Mouse (Mus musculus) embryonic facial prominence, embryonic 13.5 days (tissue): ENCODE data around the gene Znrd1as. TPM values are rescaled to one million over a fixed set of nuclear protein-coding genes. Genes with fewer than 3 reads are reported as not detected.

ENCODE experiments used
- ATAC-seq: fragments of 200-750 bp; cut with Nextera tagmentation; 2 replicates; pipeline ENCODE4 v1.8.0; 2017; ENCODE audit warnings: low read depth; ENCODE audit not compliant: insufficient number of reproducible peaks, insufficient read depth, low FRiP score, low TSS enrichment
- H3K27ac ChIP-seq: fragments of 300-500 bp; sonication (generic); 2 replicates; pipeline ENCODE4 v1.5.1; 2015; ENCODE audit warnings: moderate library complexity, mild to moderate bottlenecking, inconsistent platforms
- H3K27me3 ChIP-seq: fragments of 300-500 bp; sonication (generic); 2 replicates; pipeline ENCODE4 v1.6.1; 2015; ENCODE audit warnings: mild to moderate bottlenecking, inconsistent platforms
- H3K36me3 ChIP-seq: fragments of 300-500 bp; sonication (generic); 2 replicates; pipeline ENCODE4 v1.6.1; 2015; ENCODE audit warnings: mild to moderate bottlenecking, inconsistent platforms
- H3K4me1 ChIP-seq: fragments of 300-500 bp; sonication (generic); 2 replicates; pipeline ENCODE4 v1.6.1; 2015; ENCODE audit warnings: inconsistent platforms
- H3K4me2 ChIP-seq: fragments of 300-500 bp; sonication (generic); 2 replicates; pipeline ENCODE4 v1.6.1; 2015; ENCODE audit warnings: moderate library complexity, mild to moderate bottlenecking, inconsistent platforms
- H3K4me3 ChIP-seq: fragments of 300-500 bp; sonication (generic); 2 replicates; pipeline ENCODE4 v1.5.1; 2015; ENCODE audit warnings: mild to moderate bottlenecking, inconsistent platforms
- H3K9ac ChIP-seq: fragments of 300-500 bp; sonication (generic); 2 replicates; pipeline ENCODE4 v1.6.1; 2015; ENCODE audit warnings: mild to moderate bottlenecking, inconsistent platforms
- H3K9me3 ChIP-seq: fragments of 300-500 bp; sonication (generic); 2 replicates; pipeline ENCODE4 v1.6.1; 2016; ENCODE audit warnings: inconsistent platforms
- WGBS: fragments of 180-500 bp; shearing (Covaris S2); methylation state at CpG from one replicate; pipeline ENCODE4 v1.1.7; 2015; ENCODE audit warnings: mixed read lengths; 5-methylcytosine and 5-hydroxymethylcytosine counted together
- polyA plus RNA-seq: library from polyadenylated mRNA; unstranded; fragments of >200 nt; fragmentation: Nextera tagmentation; extraction: Ambion mirVana; gene quantifications from 2 replicates; pipeline ENCODE4 v1.2.1, GENCODE M21; 2015

The Znrd1as gene
- polyA plus RNA-seq, 1 experiment from 2014 or later = 4.9 TPM

- H3K9me3 ChIP-seq = no peaks in the 10 kb centered on the region
- peak within 1 kb of the TSS; percentile 80 for H3K4me2 ChIP-seq
- 3% methylated on average over 36 of the region's 36 CpGs for WGBS
- H3K4me3 ChIP-seq = peak within 1 kb of the TSS; percentile 74
- peaks cover 21% of the 10 kb centered on the region for H3K4me1 ChIP-seq
- peak within 1 kb of the TSS; percentile 80 for H3K9ac ChIP-seq
- peaks cover 30% of the 10 kb centered on the region for H3K36me3 ChIP-seq
- H3K27ac ChIP-seq = peak within 1 kb of the TSS; percentile 71; the same call in 1 of the 2 replicates
- peak; percentile 97 for ATAC-seq
- H3K27me3 ChIP-seq = peaks cover 17% of the 10 kb centered on the region
These were observed 7.1 kb upstream of the Znrd1as start, which contains the start of gene Ppp1r11 for GRCm38 (mm10) chr17:36950981-36951947. Gene Ppp1r11 (minus strand): TSS chr17:36951741.

- no peak overlapping the region for H3K4me3 ChIP-seq
- no peak overlapping the region for H3K27ac ChIP-seq
- WGBS = 91% methylated on average over 2 of the region's 2 CpGs
- no peak overlapping the region for H3K4me2 ChIP-seq
- peaks cover 19% of the 10 kb centered on the region for H3K4me1 ChIP-seq
- no peak overlapping the region for H3K9ac ChIP-seq
- peaks cover 11% of the 10 kb centered on the region for H3K27me3 ChIP-seq
- no peaks in the 10 kb centered on the region for H3K9me3 ChIP-seq
- ATAC-seq = no peak
- peaks cover 36% of the 10 kb centered on the region for H3K36me3 ChIP-seq
These were observed 5.8 kb upstream of the Znrd1as start for GRCm38 (mm10) chr17:36952631-36953030.

GRCm38 (mm10) chr17:36953062-36953461 is 5.3 kb upstream of the Znrd1as start:
- Histone ChIP-seq H3K4me1 (peaks cover 18% of the 10 kb centered on the region), H3K9me3 (no peaks in the 10 kb centered on the region), H3K4me3 (no peak overlapping the region), H3K9ac (no peak overlapping the region), H3K36me3 (peaks cover 36% of the 10 kb centered on the region), H3K27me3 (peaks cover 11% of the 10 kb centered on the region), H3K4me2 (no peak overlapping the region), H3K27ac (no peak overlapping the region)
- ATAC-seq = no peak
- WGBS = 79% methylated on average over 1 of the region's 1 CpGs

GRCm38 (mm10) chr17:36958884-36959283 is 492 bp downstream of the Znrd1as start:
- H3K4me1 ChIP-seq = peaks cover 13% of the 10 kb centered on the region
- H3K4me2 ChIP-seq = peak overlapping the region; percentile 74
- peak overlapping the region; percentile 64 for H3K4me3 ChIP-seq
- H3K9ac ChIP-seq = peak overlapping the region; percentile 82
- peak overlapping the region; percentile 77 for H3K27ac ChIP-seq
- H3K9me3 ChIP-seq = no peaks in the 10 kb centered on the region
- H3K36me3 ChIP-seq = peaks cover 13% of the 10 kb centered on the region; the same call in 1 of the 2 replicates
- WGBS = 12% methylated on average over 12 of the region's 12 CpGs
- H3K27me3 ChIP-seq = no peaks in the 10 kb centered on the region
- no peak for ATAC-seq

GRCm38 (mm10) chr17:36961125-36961524 is 2.7 kb downstream of the Znrd1as start:
- Histone ChIP-seq H3K4me1 (peaks cover 13% of the 10 kb centered on the region), H3K9me3 (no peaks in the 10 kb centered on the region), H3K4me2 (no peak overlapping the region), H3K27me3 (no peaks in the 10 kb centered on the region), H3K27ac (no peak overlapping the region), H3K36me3 (peaks cover 6% of the 10 kb centered on the region; the same call in 1 of the 2 replicates), H3K9ac (no peak overlapping the region), H3K4me3 (no peak overlapping the region)
- WGBS = 80% methylated on average over 1 of the region's 1 CpGs
- ATAC-seq = no peak

GRCm38 (mm10) chr17:36966875-36967274 is 8.5 kb downstream of the Znrd1as start:
- Histone ChIP-seq H3K4me3 (no peak overlapping the region), H3K27me3 (no peaks in the 10 kb centered on the region), H3K4me1 (no peaks in the 10 kb centered on the region), H3K9me3 (no peaks in the 10 kb centered on the region), H3K9ac (no peak overlapping the region), H3K27ac (no peak overlapping the region), H3K4me2 (no peak overlapping the region), H3K36me3 (no peaks in the 10 kb centered on the region)
- 98% methylated on average over 1 of the region's 1 CpGs for WGBS
- ATAC-seq = no peak

- no peak overlapping the region for H3K4me3 ChIP-seq
- WGBS = 86% methylated on average over 14 of the region's 14 CpGs
- ATAC-seq = no peak
These were observed 12.0 kb downstream of the Znrd1as start for GRCm38 (mm10) chr17:36970316-36970890.

GRCm38 (mm10) chr17:36971172-36971850 is 12.9 kb downstream of the Znrd1as start:
- no peak for ATAC-seq
- H3K9ac ChIP-seq = no peak overlapping the region
- no peaks in the 10 kb centered on the region for H3K36me3 ChIP-seq
- H3K4me2 ChIP-seq = no peak overlapping the region
- no peaks in the 10 kb centered on the region for H3K4me1 ChIP-seq
- no peaks in the 10 kb centered on the region for H3K27me3 ChIP-seq
- H3K9me3 ChIP-seq = no peaks in the 10 kb centered on the region
- no peak overlapping the region for H3K27ac ChIP-seq
- 80% methylated on average over 6 of the region's 6 CpGs for WGBS
- H3K4me3 ChIP-seq = no peak overlapping the region

More at GRCm38 (mm10) chr17:36970316-36970890, 12.0 kb downstream of the Znrd1as start:
- H3K9me3 ChIP-seq = no peaks in the 10 kb centered on the region
- no peaks in the 10 kb centered on the region for H3K36me3 ChIP-seq
- no peaks in the 10 kb centered on the region for H3K27me3 ChIP-seq
- H3K27ac ChIP-seq = no peak overlapping the region
- no peaks in the 10 kb centered on the region for H3K4me1 ChIP-seq
- H3K9ac ChIP-seq = no peak overlapping the region
- H3K4me2 ChIP-seq = no peak overlapping the region

GRCm38 (mm10) chr17:36972791-36973190 is 14.4 kb downstream of the Znrd1as start:
- Histone ChIP-seq H3K4me1 (no peaks in the 10 kb centered on the region), H3K9me3 (no peaks in the 10 kb centered on the region), H3K36me3 (no peaks in the 10 kb centered on the region), H3K27ac (no peak overlapping the region), H3K4me2 (no peak overlapping the region), H3K4me3 (no peak overlapping the region), H3K9ac (no peak overlapping the region), H3K27me3 (no peaks in the 10 kb centered on the region)
- WGBS = 78% methylated on average over 3 of the region's 3 CpGs
- ATAC-seq = no peak

- Histone ChIP-seq H3K27me3 (no peaks in the 10 kb centered on the region), H3K4me3 (no peak overlapping the region), H3K27ac (no peak overlapping the region), H3K4me1 (no peaks in the 10 kb centered on the region), H3K9ac (no peak overlapping the region), H3K4me2 (no peak overlapping the region), H3K36me3 (no peaks in the 10 kb centered on the region), H3K9me3 (no peaks in the 10 kb centered on the region)
- no peak for ATAC-seq
- 62% methylated on average over 8 of the region's 8 CpGs for WGBS
These were observed 14.9 kb downstream of the Znrd1as start for GRCm38 (mm10) chr17:36973271-36973787.

GRCm38 (mm10) chr17:36981221-36981813 is 22.9 kb downstream of the Znrd1as start, which contains the start of gene 2410137M14Rik:
Gene 2410137M14Rik (minus strand): TSS chr17:36981237.
- H3K27ac ChIP-seq = no peak within 1 kb of the TSS
- H3K4me3 ChIP-seq = peak within 1 kb of the TSS; percentile 21
- 13% methylated on average over 18 of the region's 18 CpGs for WGBS
- peaks cover 15% of the 10 kb centered on the region for H3K4me1 ChIP-seq
- peak within 1 kb of the TSS; percentile 50 for H3K4me2 ChIP-seq
- H3K36me3 ChIP-seq = no peaks in the 10 kb centered on the region
- H3K27me3 ChIP-seq = peaks cover 19% of the 10 kb centered on the region
- ATAC-seq = no peak
- H3K9ac ChIP-seq = peak within 1 kb of the TSS; percentile 36; the same call in 1 of the 2 replicates
- H3K9me3 ChIP-seq = no peaks in the 10 kb centered on the region
